Mouse (Mus musculus): ENCODE data around the gene Tmem26. TPM values are rescaled to one million over a fixed set of nuclear protein-coding genes. Genes with fewer than 3 reads are reported as not detected.
"Not testable (repeated sequence)": the region's sequence is repeated elsewhere in the genome, so short reads cannot be mapped to it uniquely, and the experiment has no call there.

Tmem26 gene
- total RNA-seq, 1 experiment from 2014 or later, result 24.9 TPM

GRCm38 (mm10) chr10:68737391-68737790, 13.9 kb downstream of the Tmem26 start:
- no peak for ATAC-seq (replicated peaks; ENCODE audit: insufficient number of reproducible peaks, low FRiP score, low TSS enrichment, poor library complexity, severe bottlenecking)

- ATAC-seq (replicated peaks; ENCODE audit: insufficient number of reproducible peaks, low FRiP score, low TSS enrichment, poor library complexity, severe bottlenecking), result not testable (repeated sequence)
These were observed 15.5 kb downstream of the Tmem26 start for GRCm38 (mm10) chr10:68738981-68739380.

- ATAC-seq (replicated peaks; ENCODE audit: insufficient number of reproducible peaks, low FRiP score, low TSS enrichment, poor library complexity, severe bottlenecking), result no peak
These were observed 16.8 kb downstream of the Tmem26 start for GRCm38 (mm10) chr10:68740251-68740650.

GRCm38 (mm10) chr10:68750921-68751320, 27.5 kb downstream of the Tmem26 start:
- ATAC-seq (replicated peaks; ENCODE audit: insufficient number of reproducible peaks, low FRiP score, low TSS enrichment, poor library complexity, severe bottlenecking), result no peak

GRCm38 (mm10) chr10:68759238-68759637, 35.8 kb downstream of the Tmem26 start:
- ATAC-seq (replicated peaks; ENCODE audit: insufficient number of reproducible peaks, low FRiP score, low TSS enrichment, poor library complexity, severe bottlenecking), result 0 out of 2 replicates have a peak, but pooled peaks have one; percentile 27

GRCm38 (mm10) chr10:68759789-68760188, 36.3 kb downstream of the Tmem26 start:
- no peak for ATAC-seq (replicated peaks; ENCODE audit: insufficient number of reproducible peaks, low FRiP score, low TSS enrichment, poor library complexity, severe bottlenecking)

- no peak for ATAC-seq (replicated peaks; ENCODE audit: insufficient number of reproducible peaks, low FRiP score, low TSS enrichment, poor library complexity, severe bottlenecking)
These were observed 57.8 kb downstream of the Tmem26 start for GRCm38 (mm10) chr10:68781067-68781868.

- no peak for ATAC-seq (replicated peaks; ENCODE audit: insufficient number of reproducible peaks, low FRiP score, low TSS enrichment, poor library complexity, severe bottlenecking)
These were observed 59.3 kb downstream of the Tmem26 start for GRCm38 (mm10) chr10:68782724-68783123.

GRCm38 (mm10) chr10:68783856-68784255, 60.4 kb downstream of the Tmem26 start:
- no peak for ATAC-seq (replicated peaks; ENCODE audit: insufficient number of reproducible peaks, low FRiP score, low TSS enrichment, poor library complexity, severe bottlenecking)

- ATAC-seq (replicated peaks; ENCODE audit: insufficient number of reproducible peaks, low FRiP score, low TSS enrichment, poor library complexity, severe bottlenecking), result no peak
These were observed 61.0 kb downstream of the Tmem26 start for GRCm38 (mm10) chr10:68784463-68784862.

- ATAC-seq (replicated peaks; ENCODE audit: insufficient number of reproducible peaks, low FRiP score, low TSS enrichment, poor library complexity, severe bottlenecking), result 0 out of 2 replicates have a peak, but pooled peaks have one; percentile 5
These were observed 72.0 kb downstream of the Tmem26 start for GRCm38 (mm10) chr10:68795466-68795865.

- ATAC-seq (replicated peaks; ENCODE audit: insufficient number of reproducible peaks, low FRiP score, low TSS enrichment, poor library complexity, severe bottlenecking), result no peak
These were observed 76.4 kb downstream of the Tmem26 start for GRCm38 (mm10) chr10:68799883-68800282.

- no peak for ATAC-seq (replicated peaks; ENCODE audit: insufficient number of reproducible peaks, low FRiP score, low TSS enrichment, poor library complexity, severe bottlenecking)
These were observed 76.9 kb downstream of the Tmem26 start for GRCm38 (mm10) chr10:68800339-68800738.

GRCm38 (mm10) chr10:68806328-68806727, 82.9 kb downstream of the Tmem26 start:
- ATAC-seq (replicated peaks; ENCODE audit: insufficient number of reproducible peaks, low FRiP score, low TSS enrichment, poor library complexity, severe bottlenecking), result no peak

- no peak for ATAC-seq (replicated peaks; ENCODE audit: insufficient number of reproducible peaks, low FRiP score, low TSS enrichment, poor library complexity, severe bottlenecking)
These were observed 87.5 kb downstream of the Tmem26 start for GRCm38 (mm10) chr10:68810958-68811357.

GRCm38 (mm10) chr10:68812699-68813098, 89.3 kb downstream of the Tmem26 start:
- ATAC-seq (replicated peaks; ENCODE audit: insufficient number of reproducible peaks, low FRiP score, low TSS enrichment, poor library complexity, severe bottlenecking), result no peak

- no peak for ATAC-seq (replicated peaks; ENCODE audit: insufficient number of reproducible peaks, low FRiP score, low TSS enrichment, poor library complexity, severe bottlenecking)
These were observed 93.8 kb downstream of the Tmem26 start for GRCm38 (mm10) chr10:68817281-68817680.

GRCm38 (mm10) chr10:68818065-68818759, 94.8 kb downstream of the Tmem26 start:
- ATAC-seq (replicated peaks; ENCODE audit: insufficient number of reproducible peaks, low FRiP score, low TSS enrichment, poor library complexity, severe bottlenecking), result no peak

- no peak for ATAC-seq (replicated peaks; ENCODE audit: insufficient number of reproducible peaks, low FRiP score, low TSS enrichment, poor library complexity, severe bottlenecking)
These were observed 101.1 kb downstream of the Tmem26 start for GRCm38 (mm10) chr10:68824519-68824918.
